Mouse (Mus musculus): ENCODE data around the gene Wipi2. TPM values are rescaled to one million over a fixed set of nuclear protein-coding genes. Genes with fewer than 3 reads are reported as not detected.

Wipi2 gene
- polyA plus RNA-seq, 1 experiment: 60.6 TPM

GRCm38 (mm10) chr5:142615638-142616037 lies 11.9 kb upstream of the Wipi2 start:
- H3K4me3 ChIP-seq (ENCODE audit: control insufficient read depth, low read depth, low read length): no peak overlapping the region
- H3K4me1 ChIP-seq (ENCODE audit: control insufficient read depth, insufficient read depth, low read length): peaks cover 18% of the 10 kb centered on the region
- H3K27me3 ChIP-seq (ENCODE audit: control insufficient read depth, insufficient read depth, low read length): no peaks in the 10 kb centered on the region
- TF ChIP-seq CTCF (IDR thresholded peaks at IDR 0.05; ENCODE audit: control insufficient read depth, insufficient read depth, insufficient replicate concordance, low read depth, low read length) (no peak), POLR2A (IDR thresholded peaks at IDR 0.05; ENCODE audit: control insufficient read depth, low read depth, low read length) (no peak)
- peak overlapping the region; percentile 73 for H3K27ac ChIP-seq (ENCODE audit: control insufficient read depth, insufficient read depth, low read depth, low read length)
- no peaks in the 10 kb centered on the region for H3K36me3 ChIP-seq (ENCODE audit: control insufficient read depth, insufficient read depth, low read length)

DNA sequence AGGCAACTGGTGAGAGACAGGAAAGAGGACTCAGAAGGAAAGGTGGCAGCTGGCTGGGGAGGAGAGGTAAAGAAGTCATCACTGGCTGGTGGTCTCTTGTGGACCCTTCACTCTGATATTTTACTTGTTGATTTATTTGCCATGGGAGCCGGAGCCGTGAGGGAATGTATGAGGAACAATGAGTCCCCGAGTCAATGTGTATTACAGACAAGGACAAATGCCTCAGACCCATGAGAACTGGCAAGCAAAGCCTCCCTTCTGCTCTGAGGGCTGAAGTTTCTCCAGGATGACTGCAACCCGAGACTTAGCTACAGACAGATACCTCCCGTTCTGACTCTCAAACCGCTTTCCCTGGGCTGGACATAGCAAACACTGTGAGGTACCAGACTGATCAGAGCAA lies 11.2 kb upstream of the Wipi2 start:
- no peaks in the 10 kb centered on the region for H3K36me3 ChIP-seq (ENCODE audit: control insufficient read depth, insufficient read depth, low read length)
- H3K4me1 ChIP-seq (ENCODE audit: control insufficient read depth, insufficient read depth, low read length): peaks cover 18% of the 10 kb centered on the region
- no peak for TF ChIP-seq CTCF (IDR thresholded peaks at IDR 0.05; ENCODE audit: control insufficient read depth, insufficient read depth, insufficient replicate concordance, low read depth, low read length)
- TF ChIP-seq POLR2A (IDR thresholded peaks at IDR 0.05; ENCODE audit: control insufficient read depth, low read depth, low read length): no peak
- peak overlapping the region; percentile 59; the same call in 1 of the 2 replicates for H3K27ac ChIP-seq (ENCODE audit: control insufficient read depth, insufficient read depth, low read depth, low read length)
- no peaks in the 10 kb centered on the region for H3K27me3 ChIP-seq (ENCODE audit: control insufficient read depth, insufficient read depth, low read length)
- H3K4me3 ChIP-seq (ENCODE audit: control insufficient read depth, low read depth, low read length): no peak overlapping the region

DNA sequence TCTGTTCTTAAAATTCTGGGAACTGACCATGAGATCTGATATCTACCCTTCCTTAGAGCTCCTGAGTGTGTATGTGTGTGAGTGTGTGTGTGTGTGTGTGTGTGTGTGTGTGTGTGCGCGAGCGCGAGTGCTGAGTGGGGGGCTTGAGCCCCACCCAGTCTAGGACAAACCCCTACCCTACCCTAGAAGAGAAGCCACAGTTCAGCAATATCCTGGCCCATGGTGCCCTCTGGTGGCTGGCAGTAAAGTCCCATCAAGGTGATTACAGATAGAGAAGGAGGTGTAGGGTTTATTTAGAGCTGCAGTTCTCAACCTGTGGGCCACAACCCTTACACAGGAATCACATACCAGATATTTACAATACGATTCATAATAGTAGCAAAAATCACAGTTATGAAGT lies 7.6 kb upstream of the Wipi2 start:
- TF ChIP-seq CTCF (IDR thresholded peaks at IDR 0.05; ENCODE audit: control insufficient read depth, insufficient read depth, insufficient replicate concordance, low read depth, low read length) (peak; percentile 20; the same call in 1 of the 2 replicates), POLR2A (IDR thresholded peaks at IDR 0.05; ENCODE audit: control insufficient read depth, low read depth, low read length) (no peak)
- no peak overlapping the region for H3K27ac ChIP-seq (ENCODE audit: control insufficient read depth, insufficient read depth, low read depth, low read length)
- peaks cover 6% of the 10 kb centered on the region for H3K4me1 ChIP-seq (ENCODE audit: control insufficient read depth, insufficient read depth, low read length)
- H3K27me3 ChIP-seq (ENCODE audit: control insufficient read depth, insufficient read depth, low read length): no peaks in the 10 kb centered on the region
- H3K36me3 ChIP-seq (ENCODE audit: control insufficient read depth, insufficient read depth, low read length): no peaks in the 10 kb centered on the region
- H3K4me3 ChIP-seq (ENCODE audit: control insufficient read depth, low read depth, low read length): no peak overlapping the region

DNA sequence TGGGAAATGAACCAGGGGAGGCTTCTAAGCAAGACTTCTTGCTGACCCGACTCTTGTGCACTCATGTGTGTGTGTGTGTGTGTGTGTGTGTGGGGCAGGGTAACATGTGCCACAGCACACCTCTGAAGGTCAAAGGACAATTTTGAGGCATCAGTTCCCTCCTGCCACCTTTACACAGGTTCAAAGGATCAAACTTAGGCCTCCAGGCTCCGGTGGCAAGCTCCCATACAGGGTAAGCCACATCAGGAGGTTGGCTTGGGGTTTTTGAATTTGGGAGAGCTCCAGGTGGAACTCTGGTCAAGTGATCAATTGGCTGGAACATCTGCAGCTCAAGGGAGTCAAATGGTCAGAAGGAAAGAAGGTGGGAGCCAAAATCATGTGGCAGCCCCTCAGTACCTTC lies 6.1 kb upstream of the Wipi2 start:
- Histone ChIP-seq H3K4me3 (ENCODE audit: control insufficient read depth, low read depth, low read length) (no peak overlapping the region), H3K27me3 (ENCODE audit: control insufficient read depth, insufficient read depth, low read length) (no peaks in the 10 kb centered on the region), H3K27ac (ENCODE audit: control insufficient read depth, insufficient read depth, low read depth, low read length) (no peak overlapping the region), H3K36me3 (ENCODE audit: control insufficient read depth, insufficient read depth, low read length) (no peaks in the 10 kb centered on the region), H3K4me1 (ENCODE audit: control insufficient read depth, insufficient read depth, low read length) (peaks cover 3% of the 10 kb centered on the region; the same call in 1 of the 2 replicates)
- TF ChIP-seq POLR2A (IDR thresholded peaks at IDR 0.05; ENCODE audit: control insufficient read depth, low read depth, low read length): no peak
- no peak for TF ChIP-seq CTCF (IDR thresholded peaks at IDR 0.05; ENCODE audit: control insufficient read depth, insufficient read depth, insufficient replicate concordance, low read depth, low read length)

- Histone ChIP-seq H3K27ac (ENCODE audit: control insufficient read depth, insufficient read depth, low read depth, low read length) (no peak overlapping the region), H3K4me1 (ENCODE audit: control insufficient read depth, insufficient read depth, low read length) (peaks cover 3% of the 10 kb centered on the region; the same call in 1 of the 2 replicates), H3K27me3 (ENCODE audit: control insufficient read depth, insufficient read depth, low read length) (no peaks in the 10 kb centered on the region), H3K36me3 (ENCODE audit: control insufficient read depth, insufficient read depth, low read length) (no peaks in the 10 kb centered on the region), H3K4me3 (ENCODE audit: control insufficient read depth, low read depth, low read length) (no peak overlapping the region)
- TF ChIP-seq POLR2A (IDR thresholded peaks at IDR 0.05; ENCODE audit: control insufficient read depth, low read depth, low read length) (no peak), CTCF (IDR thresholded peaks at IDR 0.05; ENCODE audit: control insufficient read depth, insufficient read depth, insufficient replicate concordance, low read depth, low read length) (no peak)
Observed at GRCm38 (mm10) chr5:142622134-142622533, 5.4 kb upstream of the Wipi2 start.

DNA sequence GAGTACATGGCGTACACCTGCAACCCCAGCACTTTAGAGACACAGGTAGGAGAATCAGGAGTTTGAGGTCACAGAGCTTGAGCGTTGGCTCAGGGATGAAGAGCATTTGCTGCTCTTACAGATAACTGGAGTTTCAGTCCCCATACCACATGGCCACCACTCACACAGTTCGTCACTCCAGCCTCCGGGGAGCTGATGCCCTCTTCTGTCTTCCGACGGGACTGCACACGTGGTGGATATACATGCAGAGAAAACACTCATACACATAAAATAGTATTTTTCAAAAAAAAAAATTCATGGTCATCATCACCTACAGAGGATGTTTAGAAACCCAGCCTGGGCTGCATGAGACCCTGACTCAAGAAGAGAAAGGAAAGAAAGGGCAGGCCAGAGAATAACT lies 4.4 kb upstream of the Wipi2 start:
- TF ChIP-seq CTCF (IDR thresholded peaks at IDR 0.05; ENCODE audit: control insufficient read depth, insufficient read depth, insufficient replicate concordance, low read depth, low read length): 0 out of 2 replicates have a peak, but pooled peaks have one; percentile 4
- TF ChIP-seq POLR2A (IDR thresholded peaks at IDR 0.05; ENCODE audit: control insufficient read depth, low read depth, low read length): no peak
- no peak overlapping the region for H3K27ac ChIP-seq (ENCODE audit: control insufficient read depth, insufficient read depth, low read depth, low read length)
- H3K4me1 ChIP-seq (ENCODE audit: control insufficient read depth, insufficient read depth, low read length): peaks cover 3% of the 10 kb centered on the region; the same call in 1 of the 2 replicates
- no peak overlapping the region for H3K4me3 ChIP-seq (ENCODE audit: control insufficient read depth, low read depth, low read length)
- no peaks in the 10 kb centered on the region for H3K36me3 ChIP-seq (ENCODE audit: control insufficient read depth, insufficient read depth, low read length)
- no peaks in the 10 kb centered on the region for H3K27me3 ChIP-seq (ENCODE audit: control insufficient read depth, insufficient read depth, low read length)

DNA sequence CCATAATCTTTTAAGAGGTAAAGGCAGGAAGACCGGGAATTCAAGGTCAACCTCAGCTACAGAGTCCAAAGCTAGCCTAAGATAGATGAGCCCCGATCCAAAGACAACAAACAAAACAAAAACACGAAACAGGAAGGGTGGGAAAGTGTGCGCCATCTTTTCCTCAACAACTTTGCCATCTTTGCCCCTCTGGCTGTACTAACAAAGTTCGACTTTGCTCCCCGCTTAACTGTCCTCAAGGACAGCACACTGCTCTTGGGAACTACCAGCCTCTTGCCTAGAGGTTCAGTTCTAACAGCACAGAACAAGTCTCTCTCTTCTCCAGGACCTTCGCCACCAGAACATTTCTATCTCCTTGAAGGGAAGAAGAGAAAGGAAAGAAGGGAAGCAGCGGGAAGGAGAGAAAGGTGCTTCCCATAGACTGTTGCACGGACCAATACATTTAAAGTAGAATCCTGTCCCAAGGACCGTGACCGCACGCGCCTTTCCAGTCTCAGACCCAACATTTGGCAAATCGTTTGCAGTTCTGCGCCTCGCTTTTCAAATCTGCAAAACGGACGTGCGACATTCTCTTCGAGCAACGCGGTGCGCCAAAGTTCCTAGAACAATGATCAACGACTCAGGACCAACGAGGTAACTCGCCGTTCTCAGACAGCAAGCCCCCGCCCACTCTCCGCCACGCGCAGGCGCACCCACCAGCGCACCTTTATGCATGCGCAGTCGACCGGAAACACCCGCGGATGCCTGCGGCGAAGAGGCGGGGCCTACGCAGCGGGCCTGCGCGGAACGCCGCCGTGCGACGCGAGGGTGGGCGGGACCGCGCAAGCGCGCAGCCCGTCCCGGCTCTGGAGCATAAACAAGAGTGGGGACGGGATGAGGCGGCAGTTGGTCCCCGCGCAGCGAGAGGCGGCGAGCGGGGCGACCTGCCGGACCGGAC lies 1.5 kb downstream of the Wipi2 start:
- TF ChIP-seq CTCF (IDR thresholded peaks at IDR 0.05; ENCODE audit: control insufficient read depth, insufficient read depth, insufficient replicate concordance, low read depth, low read length): no peak
- TF ChIP-seq POLR2A (IDR thresholded peaks at IDR 0.05; ENCODE audit: control insufficient read depth, low read depth, low read length): peak; percentile 82
- H3K36me3 ChIP-seq (ENCODE audit: control insufficient read depth, insufficient read depth, low read length): peaks cover 2% of the 10 kb centered on the region
- peaks cover 11% of the 10 kb centered on the region for H3K4me1 ChIP-seq (ENCODE audit: control insufficient read depth, insufficient read depth, low read length)
- peak overlapping the region; percentile 79 for H3K27ac ChIP-seq (ENCODE audit: control insufficient read depth, insufficient read depth, low read depth, low read length)
- H3K27me3 ChIP-seq (ENCODE audit: control insufficient read depth, insufficient read depth, low read length): no peaks in the 10 kb centered on the region
- peak overlapping the region; percentile 93 for H3K4me3 ChIP-seq (ENCODE audit: control insufficient read depth, low read depth, low read length)
